Mouse (Mus musculus) CH12.LX (cell line): ENCODE data around the gene Taar4.

Experiments used
- BHLHE40 ChIP-seq: IDR thresholded peaks from 2 replicates; pipeline ENCODE4 v1.6.1; 2011; ENCODE audit warnings: mild to moderate bottlenecking, low read depth, low read length, improper control_type of control experiment
- CTCF ChIP-seq, 2 experiments: IDR thresholded peaks in 1 of 2; conservative IDR thresholded peaks in 1 of 2; 2 replicates each; pipeline ENCODE4 v1.5.1; 2011 to 2012; ENCODE audit warnings: low read depth in 2 of 2, low read length in 2 of 2, improper control_type of control experiment in 1 of 2, inconsistent platforms in 1 of 2, mild to moderate bottlenecking in 1 of 2, moderate library complexity in 1 of 2
- GABPA ChIP-seq: IDR thresholded peaks from 2 replicates; pipeline ENCODE4 v1.6.1; 2012; ENCODE audit warnings: low read depth, low read length, improper control_type of control experiment, inconsistent platforms; ENCODE audit not compliant: insufficient replicate concordance
- JUND ChIP-seq: conservative IDR thresholded peaks from 2 replicates; pipeline ENCODE4 v1.6.1; 2011; ENCODE audit warnings: low read depth, low read length, improper control_type of control experiment
- MAZ ChIP-seq: IDR thresholded peaks from 2 replicates; pipeline ENCODE4 v1.6.1; 2012; ENCODE audit warnings: low read depth, mild to moderate bottlenecking, inconsistent platforms, low read length, improper control_type of control experiment, moderate library complexity
- NELFE ChIP-seq: IDR thresholded peaks from 2 replicates; pipeline ENCODE4 v1.6.1; 2011; ENCODE audit warnings: low read depth, low read length, improper control_type of control experiment
- POLR2A ChIP-seq: IDR thresholded peaks from 2 replicates; pipeline ENCODE4 v1.6.1; 2011; ENCODE audit warnings: low read depth, mild to moderate bottlenecking, improper control_type of control experiment, low read length
- SMC3 ChIP-seq: IDR thresholded peaks from 2 replicates; pipeline ENCODE4 v1.6.1; 2011; ENCODE audit warnings: low read depth, low read length, improper control_type of control experiment
- UBTF ChIP-seq: IDR thresholded peaks from 2 replicates; pipeline ENCODE4 v1.6.1; 2012; ENCODE audit warnings: low read depth, mild to moderate bottlenecking, inconsistent platforms, low read length, improper control_type of control experiment, moderate library complexity
- ZMIZ1 ChIP-seq: IDR thresholded peaks from 2 replicates; pipeline ENCODE4 v1.6.1; 2012; ENCODE audit warnings: low read depth, mild to moderate bottlenecking, inconsistent platforms, low read length, improper control_type of control experiment
- ZNF384 ChIP-seq: IDR thresholded peaks from 2 replicates; pipeline ENCODE4 v1.6.1; 2012; ENCODE audit warnings: low read depth, low read length, improper control_type of control experiment, inconsistent platforms

DNA sequence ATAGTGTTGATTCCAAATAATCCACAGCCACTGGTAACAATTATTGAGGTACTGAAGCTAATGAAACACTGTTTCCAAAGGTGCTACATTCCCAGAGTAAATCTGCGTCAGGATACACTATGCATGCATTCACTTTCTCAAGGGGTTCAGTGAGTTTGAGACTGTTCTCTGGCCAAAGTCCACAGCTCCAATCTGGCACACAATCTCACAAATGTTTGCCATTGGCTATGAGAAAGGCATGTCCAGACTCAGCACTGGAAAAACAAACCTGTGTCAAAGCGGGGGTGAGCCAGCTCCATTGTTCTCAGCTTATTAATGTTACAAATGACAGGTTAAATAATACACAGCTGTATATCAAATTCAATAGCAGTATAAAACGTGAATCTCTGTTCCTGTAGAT, 1.2 kb upstream of the Taar4 start:
- TF ChIP-seq CTCF (conservative IDR thresholded peaks at IDR 0.05 in 1 of 2, IDR thresholded peaks at IDR 0.05 in 1 of 2; ENCODE audit: low read depth in 2 of 2, low read length in 2 of 2) (no peak), ZMIZ1 (no peak), SMC3 (no peak), ZNF384 (no peak), JUND (no peak), NELFE (no peak), UBTF (no peak), POLR2A (no peak), GABPA (no peak), MAZ (no peak), BHLHE40 (no peak)
